Mouse (Mus musculus) heart, postnatal 0 days (tissue): Measurements from ENCODE around the gene Stk33.

Experiments
- CTCF ChIP-seq: IDR thresholded peaks from 2 replicates; pipeline ENCODE4 v1.5.1; 2016; ENCODE audit warnings: antibody characterized with exemption, control low read depth, low read depth
- EP300 ChIP-seq: IDR thresholded peaks from 2 replicates; pipeline ENCODE4 v1.6.1; 2016; ENCODE audit warnings: antibody characterized with exemption, low read depth

DNA sequence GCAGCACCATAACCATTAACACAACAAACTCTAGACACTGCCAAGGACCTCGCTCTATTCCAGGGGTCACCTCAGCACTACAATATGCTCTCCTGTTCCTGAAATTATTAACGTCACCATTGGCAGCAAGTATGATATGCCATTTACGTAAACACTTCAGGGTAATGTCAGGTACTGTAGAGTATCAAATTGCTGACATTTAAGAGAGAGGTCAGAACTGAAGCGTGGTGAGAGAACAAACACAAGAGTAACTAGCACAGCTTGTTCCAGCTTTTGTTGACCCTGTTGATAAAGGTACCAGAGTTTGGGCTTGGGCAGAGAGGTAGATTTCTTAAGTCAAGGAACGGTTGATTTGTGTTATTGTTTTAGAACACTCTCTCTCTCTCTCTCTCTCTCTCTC lies 3.9 kb upstream of the Stk33 start:
- TF ChIP-seq EP300, result no peak
- no peak for TF ChIP-seq CTCF
